Mouse (Mus musculus): ENCODE data around the gene Btrc.

- TF ChIP-seq CTCF (IDR thresholded peaks at IDR 0.05; ENCODE audit: low read depth, low read length) (no peak), POLR2A (IDR thresholded peaks at IDR 0.05; ENCODE audit: borderline replicate concordance, low read depth, low read length) (no peak)
Measured at GRCm38 (mm10) chr19:45350456-45350855, 13.1 kb upstream of the Btrc start.
